Mouse (Mus musculus): ENCODE data around the gene Grin3b.

- no peak for TF ChIP-seq CTCF (IDR thresholded peaks at IDR 0.05; ENCODE audit: extremely low read depth, insufficient read length, insufficient replicate concordance, low read depth, low read length)
- no peak for TF ChIP-seq POLR2A (IDR thresholded peaks at IDR 0.05; ENCODE audit: low read depth, low read length)
Measured at GRCm38 (mm10) chr10:79932736-79933135, 37.8 kb upstream of the Grin3b start.

Measured in small intestine, adult 2 months (tissue).